Mouse (Mus musculus): ENCODE measurements around the gene Rbfox1. TPM values are rescaled to one million over a fixed set of nuclear protein-coding genes. Genes with fewer than 3 reads are reported as not detected.

Rbfox1 gene
- polyA plus RNA-seq, 1 experiment from 2014 or later = 52.1 TPM

GRCm38 (mm10) chr16:6993180-6993579, 1108.0 kb downstream of the Rbfox1 start:
- no peak overlapping the region for H3K4me3 ChIP-seq
- WGBS = 54% methylated on average over 2 of the region's 2 CpGs
- no peak overlapping the region for H3K9ac ChIP-seq
- H3K27me3 ChIP-seq = no peaks in the 10 kb centered on the region
- H3K36me3 ChIP-seq (ENCODE audit: poor library complexity, severe bottlenecking) = no peaks in the 10 kb centered on the region
- H3K9me3 ChIP-seq (replicated peaks) = no peaks in the 10 kb centered on the region
- no peak overlapping the region for H3K27ac ChIP-seq
- ATAC-seq = no peak
- no peak overlapping the region for H3K4me2 ChIP-seq
- no peaks in the 10 kb centered on the region for H3K4me1 ChIP-seq

GRCm38 (mm10) chr16:6997109-6997508, 1112.0 kb downstream of the Rbfox1 start:
- no peak for ATAC-seq
- Histone ChIP-seq H3K4me1 (no peaks in the 10 kb centered on the region), H3K27ac (no peak overlapping the region), H3K4me2 (no peak overlapping the region), H3K4me3 (no peak overlapping the region), H3K9me3 (replicated peaks) (no peaks in the 10 kb centered on the region), H3K9ac (no peak overlapping the region), H3K27me3 (no peaks in the 10 kb centered on the region), H3K36me3 (ENCODE audit: poor library complexity, severe bottlenecking) (no peaks in the 10 kb centered on the region)
- WGBS = 73% methylated on average over 4 of the region's 4 CpGs

GRCm38 (mm10) chr16:6997834-6998233, 1112.7 kb downstream of the Rbfox1 start:
- Histone ChIP-seq H3K4me2 (no peak overlapping the region), H3K9me3 (replicated peaks) (no peaks in the 10 kb centered on the region), H3K36me3 (ENCODE audit: poor library complexity, severe bottlenecking) (no peaks in the 10 kb centered on the region), H3K4me1 (no peaks in the 10 kb centered on the region), H3K4me3 (no peak overlapping the region), H3K9ac (no peak overlapping the region), H3K27ac (no peak overlapping the region), H3K27me3 (no peaks in the 10 kb centered on the region)
- ATAC-seq = no peak
- WGBS = 72% methylated on average over 7 of the region's 7 CpGs

GRCm38 (mm10) chr16:7004565-7004964, 1119.4 kb downstream of the Rbfox1 start:
- WGBS = 91% methylated on average over 3 of the region's 3 CpGs
- H3K4me3 ChIP-seq = no peak overlapping the region
- ATAC-seq = no peak
- H3K4me1 ChIP-seq = no peaks in the 10 kb centered on the region
- H3K27ac ChIP-seq = no peak overlapping the region
- H3K4me2 ChIP-seq = no peak overlapping the region
- H3K27me3 ChIP-seq = 0 out of 2 replicates have a peak, but pooled peaks cover 3% of the 10 kb centered on the region
- no peaks in the 10 kb centered on the region for H3K9me3 ChIP-seq (replicated peaks)
- H3K36me3 ChIP-seq (ENCODE audit: poor library complexity, severe bottlenecking) = no peaks in the 10 kb centered on the region
- H3K9ac ChIP-seq = no peak overlapping the region

- Histone ChIP-seq H3K36me3 (ENCODE audit: poor library complexity, severe bottlenecking) (no peaks in the 10 kb centered on the region), H3K27ac (no peak overlapping the region), H3K9me3 (replicated peaks) (no peaks in the 10 kb centered on the region), H3K4me2 (no peak overlapping the region), H3K27me3 (0 out of 2 replicates have a peak, but pooled peaks cover 3% of the 10 kb centered on the region), H3K4me3 (no peak overlapping the region), H3K4me1 (no peaks in the 10 kb centered on the region), H3K9ac (no peak overlapping the region)
- 12% methylated on average over 3 of the region's 3 CpGs for WGBS
- ATAC-seq = no peak
These were observed 1120.3 kb downstream of the Rbfox1 start for GRCm38 (mm10) chr16:7005478-7005877.

GRCm38 (mm10) chr16:7017310-7017709, 1132.2 kb downstream of the Rbfox1 start:
- Histone ChIP-seq H3K4me2 (no peak overlapping the region), H3K9me3 (replicated peaks) (no peaks in the 10 kb centered on the region), H3K4me3 (no peak overlapping the region), H3K27ac (no peak overlapping the region), H3K27me3 (no peaks in the 10 kb centered on the region), H3K4me1 (no peaks in the 10 kb centered on the region), H3K36me3 (ENCODE audit: poor library complexity, severe bottlenecking) (no peaks in the 10 kb centered on the region), H3K9ac (no peak overlapping the region)
- WGBS = 84% methylated on average over 7 of the region's 7 CpGs
- ATAC-seq = no peak

GRCm38 (mm10) chr16:7034231-7034630, 1149.1 kb downstream of the Rbfox1 start:
- H3K27ac ChIP-seq = no peak overlapping the region
- no peak for ATAC-seq
- WGBS = 92% methylated on average over 5 of the region's 5 CpGs
- H3K9ac ChIP-seq = no peak overlapping the region
- H3K27me3 ChIP-seq = peaks cover 39% of the 10 kb centered on the region
- H3K9me3 ChIP-seq (replicated peaks) = no peaks in the 10 kb centered on the region
- no peak overlapping the region for H3K4me3 ChIP-seq
- H3K4me2 ChIP-seq = no peak overlapping the region
- no peaks in the 10 kb centered on the region for H3K36me3 ChIP-seq (ENCODE audit: poor library complexity, severe bottlenecking)
- H3K4me1 ChIP-seq = peaks cover 8% of the 10 kb centered on the region

GRCm38 (mm10) chr16:7036566-7036965, 1151.4 kb downstream of the Rbfox1 start:
- H3K9ac ChIP-seq = no peak overlapping the region
- H3K27ac ChIP-seq = no peak overlapping the region
- 71% methylated on average over 3 of the region's 3 CpGs for WGBS
- peaks cover 11% of the 10 kb centered on the region for H3K4me1 ChIP-seq
- no peak overlapping the region for H3K4me3 ChIP-seq
- H3K9me3 ChIP-seq (replicated peaks) = no peaks in the 10 kb centered on the region
- H3K4me2 ChIP-seq = no peak overlapping the region
- ATAC-seq = no peak
- H3K27me3 ChIP-seq = peaks cover 54% of the 10 kb centered on the region
- no peaks in the 10 kb centered on the region for H3K36me3 ChIP-seq (ENCODE audit: poor library complexity, severe bottlenecking)

- Histone ChIP-seq H3K36me3 (ENCODE audit: poor library complexity, severe bottlenecking) (no peaks in the 10 kb centered on the region), H3K9me3 (replicated peaks) (no peaks in the 10 kb centered on the region), H3K27ac (no peak overlapping the region), H3K4me2 (no peak overlapping the region), H3K9ac (no peak overlapping the region), H3K4me3 (no peak overlapping the region), H3K4me1 (peaks cover 11% of the 10 kb centered on the region), H3K27me3 (peaks cover 58% of the 10 kb centered on the region)
- ATAC-seq = no peak
- 60% methylated on average over 8 of the region's 8 CpGs for WGBS
These were observed 1151.8 kb downstream of the Rbfox1 start for GRCm38 (mm10) chr16:7036988-7037387.

GRCm38 (mm10) chr16:7038639-7039260, 1153.6 kb downstream of the Rbfox1 start:
- H3K4me1 ChIP-seq = peaks cover 11% of the 10 kb centered on the region
- no peak overlapping the region for H3K27ac ChIP-seq
- ATAC-seq = peak; percentile 45; the same call in 1 of the 2 replicates
- H3K9ac ChIP-seq = peak overlapping the region; percentile 71
- H3K27me3 ChIP-seq = peaks cover 60% of the 10 kb centered on the region
- H3K4me3 ChIP-seq = peak overlapping the region; percentile 41
- H3K9me3 ChIP-seq (replicated peaks) = no peaks in the 10 kb centered on the region
- no peaks in the 10 kb centered on the region for H3K36me3 ChIP-seq (ENCODE audit: poor library complexity, severe bottlenecking)
- H3K4me2 ChIP-seq = peak overlapping the region; percentile 73
- under 1% methylated on average over 18 of the region's 18 CpGs for WGBS

GRCm38 (mm10) chr16:7039404-7040367, 1154.5 kb downstream of the Rbfox1 start:
- peaks cover 59% of the 10 kb centered on the region for H3K27me3 ChIP-seq
- no peaks in the 10 kb centered on the region for H3K9me3 ChIP-seq (replicated peaks)
- peak; percentile 75 for ATAC-seq
- peak overlapping the region; percentile 41 for H3K4me3 ChIP-seq
- no peak overlapping the region for H3K27ac ChIP-seq
- no peaks in the 10 kb centered on the region for H3K36me3 ChIP-seq (ENCODE audit: poor library complexity, severe bottlenecking)
- H3K4me2 ChIP-seq = peak overlapping the region; percentile 73
- 2% methylated on average over 27 of the region's 30 CpGs for WGBS
- H3K9ac ChIP-seq = peak overlapping the region; percentile 64
- peaks cover 13% of the 10 kb centered on the region for H3K4me1 ChIP-seq

- Histone ChIP-seq H3K4me2 (peak overlapping the region; percentile 73), H3K27me3 (peaks cover 50% of the 10 kb centered on the region), H3K9ac (no peak overlapping the region), H3K36me3 (ENCODE audit: poor library complexity, severe bottlenecking) (no peaks in the 10 kb centered on the region), H3K9me3 (replicated peaks) (no peaks in the 10 kb centered on the region), H3K4me1 (peaks cover 20% of the 10 kb centered on the region), H3K27ac (no peak overlapping the region), H3K4me3 (peak overlapping the region; percentile 41)
- WGBS = 24% methylated on average over 6 of the region's 6 CpGs
- no peak for ATAC-seq
These were observed 1155.5 kb downstream of the Rbfox1 start for GRCm38 (mm10) chr16:7040691-7041090.

All from forebrain, embryonic 13.5 days (tissue).